Comparison of ENCODE assay signal across 9 mouse cellular contexts in genomic region chr15:85840983-85841382, GRCm38 (mm10). TPM values are rescaled to one million over a fixed set of nuclear protein-coding genes. Genes with fewer than 3 reads are reported as not detected.
DNase-seq lines count a peak whose midpoint lies in the region; ATAC-seq lines count a peak whose summit lies in the region.
"Had no signal": no experiment of that assay in that cellular context is flagged by ENCODE, and none has a peak within 500 bp of the region (broad histone marks: within the 10 kb centered on the region; RNA-seq: fewer than 3 reads in every experiment).

No protein-coding gene starts in this region.

- no peak overlapping the region for H3K4me2 ChIP-seq in intestine, embryonic 15.5 days (replicated peaks)
- H3K4me2 ChIP-seq: neural tube, embryonic 13.5 days had no signal

- H3K9ac ChIP-seq in intestine, embryonic 15.5 days, result no peak overlapping the region
- H3K9ac ChIP-seq: neural tube, embryonic 13.5 days had no signal

- H3K4me1 ChIP-seq in intestine, embryonic 15.5 days (replicated peaks), result no peaks in the 10 kb centered on the region
- H3K4me1 ChIP-seq: neural tube, embryonic 13.5 days had no signal

- WGBS in intestine, embryonic 15.5 days, result 41% methylated on average over 6 of the region's 6 CpGs

- no peaks in the 10 kb centered on the region for H3K27me3 ChIP-seq in intestine, embryonic 15.5 days (replicated peaks)
- H3K27me3 ChIP-seq: neural tube, embryonic 13.5 days had no signal

- no peak overlapping the region for H3K27ac ChIP-seq in intestine, embryonic 15.5 days
- H3K27ac ChIP-seq: neural tube, embryonic 13.5 days had no signal

- H3K4me3 ChIP-seq in intestine, embryonic 15.5 days (replicated peaks), result no peak overlapping the region
- H3K4me3 ChIP-seq: neural tube, embryonic 13.5 days had no signal

- no peaks in the 10 kb centered on the region for H3K9me3 ChIP-seq in intestine, embryonic 15.5 days
- H3K9me3 ChIP-seq: neural tube, embryonic 13.5 days had no signal

- intact Hi-C loops in heart, postnatal 14 days (cut with DNase I), result loop anchor here (1.0 kb wide), 1 partner anchor 125 kb away; no protein-coding TSS in a partner anchor

- no peaks in the 10 kb centered on the region for H3K36me3 ChIP-seq in intestine, embryonic 15.5 days

- peak; percentile 31; the same call in 1 of the 2 replicates for ATAC-seq in intestine, embryonic 15.5 days
- ATAC-seq in inflammation-experienced regulatory T-cells, adult 6 months, result no peak

- DNase-seq in heart, postnatal 14 days, result peak; percentile 32 to 61
- DNase-seq in heart, adult 11 months, result no peak
- DNase-seq in right cerebral cortex, postnatal 4 days, result peak; percentile 50
- no peak for DNase-seq in right cerebral cortex, postnatal 36 days (ENCODE audit: low spot score in 2 of 2)
- DNase-seq in thymus, postnatal 14 days, result peak; percentile 68
- no peak for DNase-seq in cerebellum, postnatal 36 days

RNA-seq across cellular contexts. Expression of gene Ttc38, which starts 8.9 kb away (rescaled TPM):
- 10 to 100 TPM; 12.4 to 13.3 TPM for total RNA-seq in heart, postnatal 14 days (2021)
- 8.5 and 10.0 TPM in 2 replicates for polyA plus RNA-seq in intestine, embryonic 15.5 days (2015; fragmentation: Nextera tagmentation; extraction: Ambion mirVana)
- polyA plus RNA-seq in inflammation-experienced regulatory T-cells, adult 6 months (2017; shearing (Covaris generic)), result 10 to 100 TPM; 10.6 to 13.3 (median 12.6) TPM

RNA-seq across cellular contexts. Expression of gene Gtse1, which starts 18.6 kb away (rescaled TPM):
- total RNA-seq in heart, postnatal 14 days (2021), result 1 to 10 TPM; 1.4 to 2.3 TPM
- 22.8 and 23.5 TPM in 2 replicates for polyA plus RNA-seq in intestine, embryonic 15.5 days (2015; fragmentation: Nextera tagmentation; extraction: Ambion mirVana)
- 10 to 100 TPM in 1 of 3 experiments, 1 to 10 TPM in 2; 2.5 to 20.7 (median 2.9) TPM for polyA plus RNA-seq in inflammation-experienced regulatory T-cells, adult 6 months (2017; shearing (Covaris generic))

RNA-seq across cellular contexts. Expression of gene Pkdrej, which starts 19.4 kb away (rescaled TPM):
- total RNA-seq in heart, postnatal 14 days (2021), result 1 to 10 TPM; 2.0 to 2.1 TPM
- 0.20 and 0.24 TPM in 2 replicates for polyA plus RNA-seq in intestine, embryonic 15.5 days (2015; fragmentation: Nextera tagmentation; extraction: Ambion mirVana)
- not detected for polyA plus RNA-seq in inflammation-experienced regulatory T-cells, adult 6 months (2017; shearing (Covaris generic))

RNA-seq across cellular contexts. Expression of gene Cdpf1, which starts 29.5 kb away (rescaled TPM):
- 10 to 100 TPM; 31.0 to 33.8 TPM for total RNA-seq in heart, postnatal 14 days (2021)
- polyA plus RNA-seq in intestine, embryonic 15.5 days (2015; fragmentation: Nextera tagmentation; extraction: Ambion mirVana), result 48.8 and 59.4 TPM in 2 replicates
- 10 to 100 TPM; 39.1 to 46.6 (median 43.7) TPM for polyA plus RNA-seq in inflammation-experienced regulatory T-cells, adult 6 months (2017; shearing (Covaris generic))

RNA-seq across cellular contexts. Expression of gene Trmu, which starts 38.1 kb away (rescaled TPM):
- total RNA-seq in heart, postnatal 14 days (2021), result 10 to 100 TPM; 25.9 to 28.7 TPM
- polyA plus RNA-seq in intestine, embryonic 15.5 days (2015; fragmentation: Nextera tagmentation; extraction: Ambion mirVana), result 34.2 and 35.8 TPM in 2 replicates
- polyA plus RNA-seq in inflammation-experienced regulatory T-cells, adult 6 months (2017; shearing (Covaris generic)), result 10 to 100 TPM; 18.7 to 47.2 (median 39.6) TPM

Comparison
In these comparisons a context has a peak if more than half of its experiments do, and no peak if none do; other contexts are left out.
1. DNase-seq: peak in heart, postnatal 14 days (2 of 2), right cerebral cortex, postnatal 4 days (single experiment) and thymus, postnatal 14 days (single experiment); none in heart, adult 11 months (single experiment), right cerebral cortex, postnatal 36 days (0 of 2) and cerebellum, postnatal 36 days (0 of 2).